Mouse (Mus musculus) forebrain, embryonic 10.5 days (tissue): ENCODE measurements around the gene Galntl6. TPM values are rescaled to one million over a fixed set of nuclear protein-coding genes. Genes with fewer than 3 reads are reported as not detected.

ENCODE experiments used
- DNase-seq: peaks from one replicate; pipeline ENCODE4 v3.0.0-alpha.2; 2017; ENCODE audit warnings: low spot score; ENCODE audit errors: extremely low spot score
- H3K27ac ChIP-seq: fragments of 300-500 bp; sonication (generic); 2 replicates; pipeline ENCODE4 v1.5.1; 2016; ENCODE audit warnings: mild to moderate bottlenecking
- H3K27me3 ChIP-seq: fragments of 300-500 bp; sonication (generic); 2 replicates; pipeline ENCODE4 v1.6.1; 2016; ENCODE audit warnings: mild to moderate bottlenecking; ENCODE audit not compliant: poor library complexity, severe bottlenecking
- H3K36me3 ChIP-seq: fragments of 300-500 bp; sonication (generic); replicated peaks from 2 replicates; pipeline ENCODE4 v1.6.1; 2016; ENCODE audit warnings: mild to moderate bottlenecking, moderate library complexity
- H3K4me1 ChIP-seq: fragments of 300-500 bp; sonication (generic); 2 replicates; pipeline ENCODE4 v1.6.1; 2016
- H3K4me3 ChIP-seq: fragments of 300-500 bp; sonication (generic); 2 replicates; pipeline ENCODE4 v1.5.1; 2016; ENCODE audit warnings: mild to moderate bottlenecking, moderate library complexity
- H3K9me3 ChIP-seq: fragments of 300-500 bp; sonication (generic); 2 replicates; pipeline ENCODE4 v1.6.1; 2016; ENCODE audit warnings: mild to moderate bottlenecking, moderate library complexity
- WGBS: fragments of 180-500 bp; shearing (Covaris S2); methylation state at CpG from one replicate; pipeline ENCODE4 v1.1.7; 2016; 5-methylcytosine and 5-hydroxymethylcytosine counted together
- polyA plus RNA-seq: library from polyadenylated mRNA; unstranded; fragments of >200 nt; fragmentation: Nextera tagmentation; extraction: Ambion mirVana; gene quantifications from 2 replicates; pipeline ENCODE4 v1.2.1, GENCODE M21; 2016

Gene Galntl6
- polyA plus RNA-seq = 0.07 TPM in 1 of 2 replicates, not detected in the other

DNA sequence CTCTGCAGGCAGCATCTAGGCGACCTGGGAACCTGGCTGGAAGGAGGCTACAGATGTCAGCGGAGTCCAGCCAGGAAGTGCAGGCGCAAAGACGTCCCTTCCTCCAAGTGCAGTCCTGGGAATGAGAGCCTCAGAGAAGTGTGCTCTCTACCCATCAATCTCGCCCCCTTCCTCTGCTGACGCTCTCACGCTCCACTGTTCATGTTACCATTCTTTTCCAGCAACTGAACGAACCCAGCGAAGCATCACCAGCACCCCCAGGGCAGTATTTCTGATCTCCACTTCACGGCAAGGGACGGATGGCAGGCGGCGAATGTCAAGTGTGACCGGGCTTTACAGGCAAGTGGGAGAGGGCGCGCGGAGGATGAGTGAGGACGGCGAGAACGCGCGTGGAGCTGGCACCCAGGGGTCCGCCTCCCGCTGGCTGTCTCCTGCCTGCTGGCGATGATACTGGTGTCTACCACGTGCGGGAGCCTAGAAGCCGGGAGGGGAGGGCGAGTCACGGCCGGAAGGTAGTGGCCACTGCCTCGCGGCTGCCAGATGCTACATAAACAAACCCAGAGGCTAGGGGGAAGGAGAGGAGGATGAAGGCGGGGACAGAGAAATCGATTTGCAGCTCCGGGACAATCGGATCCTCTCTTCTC lies at the start of gene Galntl6:
TSS of gene Galntl6 (minus strand) at position 445 of the 644 bp plus-strand sequence.
- WGBS = under 1% methylated on average over 37 of the region's 37 CpGs
- H3K36me3 ChIP-seq = no peaks in the 10 kb centered on the region
- peak; percentile 41 for DNase-seq
- H3K9me3 ChIP-seq = no peaks in the 10 kb centered on the region
- peaks cover 36% of the 10 kb centered on the region for H3K27me3 ChIP-seq
- peak within 1 kb of the TSS; percentile 42 for H3K27ac ChIP-seq
- peaks cover 20% of the 10 kb centered on the region for H3K4me1 ChIP-seq
- H3K4me3 ChIP-seq = peak within 1 kb of the TSS; percentile 59

DNA sequence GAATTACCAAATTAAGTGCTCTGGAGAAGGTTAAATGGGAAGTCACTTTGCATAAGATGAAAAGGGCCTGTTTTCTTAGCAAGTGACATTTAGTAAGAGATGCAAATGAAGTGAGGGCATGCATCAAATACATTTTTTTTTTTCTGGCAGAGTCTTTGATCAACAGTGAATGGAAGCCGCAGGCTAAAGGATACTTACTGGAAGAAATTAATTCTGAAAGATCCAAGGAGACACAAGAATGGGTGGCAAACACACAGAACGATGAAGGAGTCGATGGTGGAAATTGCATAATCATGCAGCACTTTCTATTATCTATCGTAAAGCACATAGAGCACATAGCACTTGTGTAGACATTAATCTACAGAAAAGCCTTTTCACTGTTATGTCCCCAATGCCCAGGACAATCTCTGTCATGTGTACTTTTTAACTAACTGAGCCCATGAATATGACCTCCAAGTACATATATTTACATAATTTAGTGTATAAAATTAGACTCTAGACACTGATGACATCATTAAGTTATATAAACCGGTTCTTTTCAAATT lies 44.8 kb upstream of the Galntl6 start:
- Histone ChIP-seq H3K27ac (no peak overlapping the region), H3K36me3 (no peaks in the 10 kb centered on the region), H3K4me1 (no peaks in the 10 kb centered on the region), H3K27me3 (no peaks in the 10 kb centered on the region), H3K9me3 (no peaks in the 10 kb centered on the region), H3K4me3 (no peak overlapping the region)
- 82% methylated on average over 5 of the region's 5 CpGs for WGBS
- DNase-seq = no peak

DNA sequence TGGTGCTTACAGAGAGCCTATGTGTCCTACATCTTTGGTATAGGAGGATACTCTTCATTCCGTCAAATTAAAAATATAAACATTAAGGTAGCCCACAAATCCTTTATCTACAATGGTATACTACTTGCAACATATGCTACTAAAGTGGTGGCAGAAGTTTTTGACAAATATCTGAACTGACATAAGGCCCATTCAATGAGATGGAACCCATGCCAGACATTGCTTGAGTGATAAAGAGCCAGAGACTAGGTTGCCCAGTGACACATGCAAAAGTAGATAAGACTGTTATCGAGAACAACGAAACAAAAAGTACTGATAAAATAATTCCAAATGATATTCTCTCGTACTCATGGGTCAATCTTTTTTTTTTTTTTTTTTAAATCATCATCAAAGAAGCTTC lies 31.3 kb upstream of the Galntl6 start:
- no peaks in the 10 kb centered on the region for H3K9me3 ChIP-seq
- no peak overlapping the region for H3K27ac ChIP-seq
- H3K4me1 ChIP-seq = no peaks in the 10 kb centered on the region
- 90% methylated on average over 4 of the region's 4 CpGs for WGBS
- H3K27me3 ChIP-seq = no peaks in the 10 kb centered on the region
- no peak overlapping the region for H3K4me3 ChIP-seq
- DNase-seq = no peak
- no peaks in the 10 kb centered on the region for H3K36me3 ChIP-seq

DNA sequence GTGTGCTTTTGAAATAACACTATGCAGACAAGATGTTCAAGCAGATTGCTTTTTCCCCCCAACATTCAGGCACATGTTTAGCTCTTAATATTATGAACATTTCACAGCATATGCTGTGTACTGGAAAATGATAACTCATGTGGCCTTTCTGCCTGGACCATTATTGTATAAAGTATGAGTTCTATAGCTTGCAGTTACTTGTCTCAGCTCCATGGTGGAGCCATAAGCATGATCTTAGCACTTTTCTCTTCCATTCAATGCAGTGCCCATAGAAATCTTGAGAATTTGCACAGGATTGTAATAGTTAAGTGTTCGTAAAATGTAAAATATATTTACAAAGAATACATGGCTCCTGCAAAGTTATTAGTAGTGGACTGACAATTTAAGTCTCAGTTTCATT lies 18.6 kb upstream of the Galntl6 start:
- no peak overlapping the region for H3K4me3 ChIP-seq
- H3K27me3 ChIP-seq = no peaks in the 10 kb centered on the region
- no peak overlapping the region for H3K27ac ChIP-seq
- H3K4me1 ChIP-seq = no peaks in the 10 kb centered on the region
- DNase-seq = no peak
- H3K9me3 ChIP-seq = no peaks in the 10 kb centered on the region
- no peaks in the 10 kb centered on the region for H3K36me3 ChIP-seq
- WGBS = 95% methylated on average over 1 of the region's 1 CpGs

DNA sequence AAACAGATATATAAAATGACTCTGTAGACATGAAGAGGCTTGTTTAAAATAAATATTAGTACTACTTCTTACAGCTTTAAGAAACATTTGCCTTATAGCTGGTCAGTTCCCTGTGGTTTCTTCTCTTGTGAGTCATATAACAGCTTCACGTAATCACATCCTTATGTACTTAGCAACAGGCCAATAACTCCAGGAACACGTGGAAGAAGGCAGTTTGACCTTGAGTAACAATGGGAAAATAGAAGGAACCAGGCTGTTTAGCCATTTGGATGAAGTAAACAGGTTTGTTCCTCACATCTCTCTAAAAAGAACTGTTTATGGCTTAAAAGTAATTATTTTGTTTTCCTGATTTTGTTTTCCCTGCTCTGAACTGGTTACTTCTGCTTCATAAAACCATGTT lies 2.7 kb upstream of the Galntl6 start:
- Histone ChIP-seq H3K27ac (no peak overlapping the region), H3K27me3 (peaks cover 34% of the 10 kb centered on the region), H3K36me3 (no peaks in the 10 kb centered on the region), H3K4me1 (peaks cover 20% of the 10 kb centered on the region), H3K4me3 (no peak overlapping the region), H3K9me3 (no peaks in the 10 kb centered on the region)
- 81% methylated on average over 2 of the region's 2 CpGs for WGBS
- DNase-seq = no peak

DNA sequence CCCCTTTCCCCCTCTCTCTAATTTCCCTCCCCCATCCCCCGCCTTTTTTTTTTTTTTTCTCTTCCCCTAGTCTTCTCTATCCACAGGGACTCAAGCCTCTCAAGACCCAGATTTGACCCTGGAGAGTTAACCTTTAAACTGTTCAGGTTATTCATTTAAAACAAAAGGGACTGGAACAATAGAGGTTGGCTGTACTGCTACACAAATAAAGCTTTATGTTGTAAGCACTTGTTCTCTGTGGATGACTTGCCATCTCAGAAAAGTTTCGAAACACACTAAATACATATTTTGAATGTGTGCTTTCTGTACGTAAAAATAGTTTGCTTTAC lies 1.2 kb upstream of the Galntl6 start:
- Histone ChIP-seq H3K36me3 (no peaks in the 10 kb centered on the region), H3K27me3 (peaks cover 36% of the 10 kb centered on the region), H3K27ac (no peak overlapping the region), H3K4me1 (peaks cover 20% of the 10 kb centered on the region), H3K9me3 (no peaks in the 10 kb centered on the region), H3K4me3 (peak overlapping the region; percentile 59)
- no peak for DNase-seq
- WGBS = 35% methylated on average over 3 of the region's 3 CpGs

DNA sequence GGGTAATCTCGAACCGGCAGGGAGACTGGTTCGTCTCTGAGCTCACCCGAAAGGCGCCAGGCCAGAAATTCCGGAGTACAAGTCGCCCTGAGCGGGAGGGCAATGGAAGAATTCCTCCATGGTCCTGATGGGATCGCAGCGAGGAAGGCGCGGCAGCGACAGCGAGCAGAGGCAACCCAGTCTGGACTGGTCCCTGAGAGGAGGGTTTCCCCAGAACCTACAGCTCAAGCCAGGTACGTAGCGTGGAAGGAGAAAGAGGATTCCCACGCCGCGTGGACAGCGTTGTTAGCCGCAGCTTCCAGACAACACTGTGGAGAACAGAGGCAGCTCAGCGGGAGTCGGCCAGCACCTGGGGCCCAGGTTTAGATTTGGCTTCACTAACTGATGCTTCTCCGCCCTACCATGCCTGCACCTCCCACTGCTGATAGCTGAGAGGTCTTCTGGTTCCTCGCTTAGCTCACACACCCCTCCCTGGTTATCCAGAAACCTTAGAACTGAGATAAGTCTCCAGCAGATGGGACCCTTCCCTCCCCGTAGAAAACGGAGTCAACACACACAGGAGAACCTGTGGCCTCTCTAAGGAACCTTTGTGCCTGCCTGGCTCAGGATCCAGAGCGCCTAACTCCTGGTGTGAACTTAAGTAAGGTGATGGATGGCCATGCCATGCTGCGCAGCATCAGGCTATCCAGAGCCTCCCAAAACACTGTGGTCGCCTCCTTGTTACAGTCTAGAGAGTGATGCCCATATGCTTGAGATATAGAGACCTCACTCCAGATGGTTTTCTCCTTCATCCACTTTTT lies 600 bp upstream of the Galntl6 start:
- H3K4me3 ChIP-seq = peak overlapping the region; percentile 59
- no peak for DNase-seq
- H3K27ac ChIP-seq = peak overlapping the region; percentile 42
- peaks cover 20% of the 10 kb centered on the region for H3K4me1 ChIP-seq
- peaks cover 36% of the 10 kb centered on the region for H3K27me3 ChIP-seq
- no peaks in the 10 kb centered on the region for H3K9me3 ChIP-seq
- 1% methylated on average over 30 of the region's 30 CpGs for whole genome bisulfite sequencing
- no peaks in the 10 kb centered on the region for H3K36me3 ChIP-seq

DNA sequence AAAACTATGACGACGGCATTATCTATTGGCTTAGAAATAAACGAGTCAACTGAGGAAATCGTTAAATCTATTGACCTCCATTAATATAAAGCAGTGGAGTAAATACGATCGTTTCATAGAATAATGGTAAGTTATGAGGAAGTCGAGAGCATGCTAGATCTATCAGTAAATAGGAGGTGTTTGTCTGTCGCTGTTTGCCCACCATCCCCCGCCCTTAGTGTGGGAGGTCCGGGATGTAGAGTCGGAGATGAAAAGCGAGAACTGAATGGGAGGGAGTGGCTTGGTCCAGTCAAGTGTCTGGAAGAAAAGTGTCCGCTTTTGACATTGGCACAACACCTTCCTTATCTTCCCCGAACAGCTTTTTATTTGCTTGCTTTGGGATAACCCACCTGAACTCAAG lies 763 bp downstream of the Galntl6 start, which contains the start of gene BC030500:
TSS of gene BC030500 (plus strand) at position 79 of the 400 bp plus-strand sequence.
- WGBS = 8% methylated on average over 14 of the region's 14 CpGs
- no peaks in the 10 kb centered on the region for H3K9me3 ChIP-seq
- H3K27me3 ChIP-seq = peaks cover 36% of the 10 kb centered on the region
- peak within 1 kb of the TSS; percentile 42 for H3K27ac ChIP-seq
- peak within 1 kb of the TSS; percentile 59 for H3K4me3 ChIP-seq
- DNase-seq = no peak
- H3K36me3 ChIP-seq = no peaks in the 10 kb centered on the region
- H3K4me1 ChIP-seq = peaks cover 20% of the 10 kb centered on the region

DNA sequence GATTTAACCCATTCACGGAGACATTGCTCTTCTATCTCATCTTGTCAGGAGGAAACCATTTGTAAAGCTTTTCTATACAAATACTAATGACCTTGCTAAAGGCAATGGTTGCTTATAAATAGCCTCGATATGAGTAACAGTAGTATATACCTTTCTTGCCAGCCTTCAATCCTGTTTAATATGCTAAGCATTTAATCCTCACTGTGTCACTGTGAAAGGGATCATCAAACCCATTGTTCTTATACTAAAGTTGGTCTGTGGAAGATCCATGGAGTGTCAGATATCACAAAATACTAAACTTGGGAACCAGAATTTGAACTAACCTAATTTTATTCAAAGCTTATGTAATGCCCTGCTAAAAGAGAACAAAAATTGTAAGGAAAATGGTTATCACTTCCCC lies 8.0 kb downstream of the Galntl6 start:
- no peak overlapping the region for H3K27ac ChIP-seq
- H3K27me3 ChIP-seq = no peaks in the 10 kb centered on the region
- H3K4me3 ChIP-seq = no peak overlapping the region
- WGBS = 22% methylated on average over 2 of the region's 2 CpGs
- no peaks in the 10 kb centered on the region for H3K9me3 ChIP-seq
- H3K4me1 ChIP-seq = no peaks in the 10 kb centered on the region
- H3K36me3 ChIP-seq = no peaks in the 10 kb centered on the region
- DNase-seq = no peak

DNA sequence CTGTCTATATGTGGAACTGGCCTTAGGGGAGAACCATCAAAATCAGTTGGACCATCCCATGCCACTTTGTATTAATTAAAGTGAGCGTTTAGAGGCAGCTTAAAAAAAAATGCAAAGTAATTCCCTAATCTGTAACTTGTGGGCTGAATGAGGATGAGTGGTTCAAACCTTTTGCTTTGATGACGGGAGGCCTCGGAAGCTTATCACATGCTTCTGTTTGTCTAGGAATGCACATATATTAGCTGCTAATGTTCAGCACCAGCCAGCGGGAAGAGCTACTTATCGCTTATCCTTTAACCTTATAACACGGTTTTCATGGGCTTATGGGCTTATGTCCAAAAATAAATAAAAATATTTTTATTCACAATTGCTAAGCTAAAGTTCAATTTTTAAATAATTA lies 16.5 kb downstream of the Galntl6 start:
- H3K4me3 ChIP-seq = no peak overlapping the region
- H3K9me3 ChIP-seq = no peaks in the 10 kb centered on the region
- WGBS = 80% methylated on average over 6 of the region's 6 CpGs
- H3K36me3 ChIP-seq = no peaks in the 10 kb centered on the region
- no peak overlapping the region for H3K27ac ChIP-seq
- no peaks in the 10 kb centered on the region for H3K27me3 ChIP-seq
- H3K4me1 ChIP-seq = no peaks in the 10 kb centered on the region
- no peak for DNase-seq

DNA sequence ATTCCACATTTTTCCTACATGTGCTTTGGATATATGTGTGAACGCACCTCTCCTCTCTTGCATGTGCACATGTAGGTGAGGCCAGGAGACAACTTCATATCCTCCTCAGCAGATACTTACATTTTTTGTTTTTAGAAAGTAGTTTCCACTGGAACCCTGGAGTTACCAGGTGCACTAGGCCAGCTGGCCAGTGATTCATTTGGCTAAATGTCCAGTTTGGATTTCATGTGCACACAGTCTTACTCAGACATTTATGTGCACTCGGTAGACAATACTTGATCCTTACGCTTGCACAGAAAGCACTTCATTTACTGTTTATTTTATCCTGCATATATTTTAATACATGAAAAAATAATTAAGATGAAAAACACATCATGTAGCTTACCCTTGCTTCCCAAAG lies 21.8 kb downstream of the Galntl6 start:
- no peak overlapping the region for H3K4me3 ChIP-seq
- no peak overlapping the region for H3K27ac ChIP-seq
- no peaks in the 10 kb centered on the region for H3K36me3 ChIP-seq
- DNase-seq = no peak
- 97% methylated on average over 3 of the region's 3 CpGs for WGBS
- no peaks in the 10 kb centered on the region for H3K9me3 ChIP-seq
- H3K27me3 ChIP-seq = no peaks in the 10 kb centered on the region
- H3K4me1 ChIP-seq = no peaks in the 10 kb centered on the region

DNA sequence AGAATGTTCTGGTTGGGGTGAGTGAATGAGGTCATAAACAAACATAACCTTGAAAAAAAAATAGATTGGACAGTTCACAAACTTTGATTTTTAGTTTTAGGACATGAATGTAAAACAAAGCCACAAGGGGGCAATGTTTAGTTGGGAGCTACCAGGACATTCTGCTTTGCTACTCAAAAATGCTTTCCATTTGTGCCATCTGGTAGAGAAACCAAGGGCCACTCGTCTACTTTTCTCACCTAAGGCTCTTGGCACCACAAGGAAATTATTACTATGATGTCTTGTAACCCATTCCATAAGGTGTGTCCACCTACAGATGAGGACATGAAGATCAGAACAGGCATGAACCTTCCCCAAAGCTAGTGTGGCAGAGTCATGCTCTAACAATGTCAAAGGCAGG lies 26.0 kb downstream of the Galntl6 start:
- H3K27me3 ChIP-seq = no peaks in the 10 kb centered on the region
- no peaks in the 10 kb centered on the region for H3K36me3 ChIP-seq
- no peak for DNase-seq
- no peaks in the 10 kb centered on the region for H3K4me1 ChIP-seq
- H3K27ac ChIP-seq = no peak overlapping the region
- H3K9me3 ChIP-seq = no peaks in the 10 kb centered on the region
- no peak overlapping the region for H3K4me3 ChIP-seq
- 39% methylated on average over 1 of the region's 1 CpGs for WGBS

DNA sequence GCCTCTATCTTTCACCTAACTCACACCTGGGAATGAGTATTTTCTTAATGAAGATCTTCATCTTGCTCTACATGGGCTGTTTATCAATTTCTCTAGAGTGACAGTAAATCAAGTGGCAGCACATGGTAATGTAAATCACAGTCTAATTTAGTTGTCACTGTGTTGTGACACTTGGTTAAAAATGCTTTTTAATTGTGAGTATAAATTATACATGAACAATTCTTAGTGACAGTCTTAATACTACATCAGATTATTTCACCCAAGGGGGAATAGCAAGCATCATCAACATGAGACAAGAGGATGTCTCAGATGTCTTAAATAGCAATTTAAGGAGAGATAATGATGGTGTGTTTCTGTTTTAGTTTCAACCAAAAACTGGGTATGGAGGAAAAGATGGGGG lies 88.1 kb downstream of the Galntl6 start:
- Histone ChIP-seq H3K4me1 (no peaks in the 10 kb centered on the region), H3K9me3 (no peaks in the 10 kb centered on the region), H3K27me3 (no peaks in the 10 kb centered on the region), H3K4me3 (no peak overlapping the region), H3K36me3 (no peaks in the 10 kb centered on the region), H3K27ac (no peak overlapping the region)
- no peak for DNase-seq
